Mouse (Mus musculus) midbrain, embryonic 15.5 days (tissue): ENCODE results near the gene Sf3b3. TPM values are rescaled to one million over a fixed set of nuclear protein-coding genes. Genes with fewer than 3 reads are reported as not detected.

Experiments used
- polyA plus RNA-seq: library from polyadenylated mRNA; unstranded; fragments of >200 nt; fragmentation: Nextera tagmentation; extraction: Ambion mirVana; gene quantifications from 2 replicates; pipeline ENCODE4 v1.2.1, GENCODE M21; 2015

The Sf3b3 gene
- polyA plus RNA-seq, 1 experiment from 2014 or later, result 101 TPM

Other genes starting within 250 kb of the Sf3b3 start
- 32.0 and 32.7 TPM in 2 replicates for gene Vac14, start 228.2 kb downstream of the Sf3b3 start, polyA plus RNA-seq
- gene Mtss1l, start 125.3 kb downstream of the Sf3b3 start, polyA plus RNA-seq, result 45.7 and 50.0 TPM in 2 replicates
- 6.9 and 8.2 TPM in 2 replicates for gene Il34, start 40.9 kb downstream of the Sf3b3 start, polyA plus RNA-seq
- gene Cog4, start 187 bp downstream of the Sf3b3 start, polyA plus RNA-seq, result 74.9 and 77.1 TPM in 2 replicates
- gene Fuk, start 55.7 kb upstream of the Sf3b3 start, polyA plus RNA-seq, result 7.3 and 8.0 TPM in 2 replicates
- gene St3gal2, start 73.1 kb upstream of the Sf3b3 start, polyA plus RNA-seq, result 28.0 and 29.2 TPM in 2 replicates
- 12.1 and 12.8 TPM in 2 replicates for gene Ddx19a, start 151.0 kb upstream of the Sf3b3 start, polyA plus RNA-seq
- 7.9 and 8.0 TPM in 2 replicates for gene Ddx19b, start 185.0 kb upstream of the Sf3b3 start, polyA plus RNA-seq
- 86.1 and 91.0 TPM in 2 replicates for gene Aars, start 186.4 kb upstream of the Sf3b3 start, polyA plus RNA-seq
- not detected in 2 replicates for gene Exosc6, start 209.6 kb upstream of the Sf3b3 start, polyA plus RNA-seq
- gene Clec18a, start 245.6 kb upstream of the Sf3b3 start, polyA plus RNA-seq, result 0.53 and 0.93 TPM in 2 replicates
- 10.4 and 10.8 TPM in 2 replicates for gene Pdpr, start 247.8 kb upstream of the Sf3b3 start, polyA plus RNA-seq